Comparison of ENCODE assay signal across 10 mouse cellular contexts in the genomic region with DNA sequence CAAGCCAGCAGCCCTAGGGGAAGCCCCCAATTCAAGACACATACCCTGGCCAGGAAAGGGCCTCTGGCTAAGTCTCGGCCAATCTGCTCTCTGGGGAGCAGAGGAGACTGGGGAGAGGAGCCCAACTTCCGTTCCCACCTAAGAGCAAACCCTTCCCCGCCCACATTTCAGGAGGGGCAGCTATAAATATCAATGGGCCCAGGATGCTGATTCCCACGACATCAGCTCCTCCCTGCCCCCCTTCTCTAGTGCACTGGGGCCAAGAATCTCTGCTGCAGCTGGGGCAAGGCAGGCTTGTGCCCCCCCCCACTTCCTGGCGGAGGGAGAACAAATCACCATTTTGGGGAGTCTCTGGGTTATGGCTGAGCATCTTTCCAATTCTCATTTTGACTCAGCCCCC. TPM values are rescaled to one million over a fixed set of nuclear protein-coding genes. Genes with fewer than 3 reads are reported as not detected.
DNase-seq lines count a peak whose midpoint lies in the region; ATAC-seq lines count a peak whose summit lies in the region.
"Had no signal": no experiment of that assay in that cellular context is flagged by ENCODE, and none has a peak within 500 bp of the region (broad histone marks: within the 10 kb centered on the region; RNA-seq: fewer than 3 reads in every experiment).

No protein-coding gene starts in this region.

- H3K36me3 ChIP-seq in intestine, embryonic 15.5 days = no peaks in the 10 kb centered on the region
- no peaks in the 10 kb centered on the region for H3K36me3 ChIP-seq in liver, embryonic 11.5 days (ENCODE audit: control insufficient read depth, insufficient read depth, low read length)
- H3K36me3 ChIP-seq: embryonic facial prominence, embryonic 12.5 days; hindbrain, embryonic 13.5 days; liver, embryonic 15.5 days had no signal

- WGBS in intestine, embryonic 15.5 days = 30% methylated on average over 5 of the region's 5 CpGs
- 29% methylated on average over 5 of the region's 5 CpGs for WGBS in liver, embryonic 11.5 days

- intact Hi-C loops in gastrocnemius, postnatal 14 days (cut with DNase I; ENCODE audit: low total_unique reads) = no loop called here

- H3K9me3 ChIP-seq in intestine, embryonic 15.5 days = no peaks in the 10 kb centered on the region
- no peaks in the 10 kb centered on the region for H3K9me3 ChIP-seq in liver, embryonic 11.5 days (ENCODE audit: control insufficient read depth, low read length)
- H3K9me3 ChIP-seq: embryonic facial prominence, embryonic 12.5 days; hindbrain, embryonic 13.5 days; liver, embryonic 15.5 days had no signal

- H3K4me3 ChIP-seq in brown adipose tissue, adult 24 weeks (ENCODE audit: insufficient read depth, low read depth, low read length) = no peak overlapping the region
- no peak overlapping the region for H3K4me3 ChIP-seq in intestine, embryonic 15.5 days (replicated peaks)
- H3K4me3 ChIP-seq in liver, embryonic 11.5 days (ENCODE audit: low read depth, low read length) = no peak overlapping the region
- H3K4me3 ChIP-seq: embryonic facial prominence, embryonic 12.5 days; hindbrain, embryonic 13.5 days; liver, embryonic 15.5 days had no signal

- H3K4me2 ChIP-seq in intestine, embryonic 15.5 days (replicated peaks) = peak overlapping the region; percentile 15; the same call in 1 of the 2 replicates
- no peak overlapping the region for H3K4me2 ChIP-seq in liver, embryonic 11.5 days
- H3K4me2 ChIP-seq: embryonic facial prominence, embryonic 12.5 days; hindbrain, embryonic 13.5 days; liver, embryonic 15.5 days had no signal

- H3K27ac ChIP-seq in brown adipose tissue, adult 24 weeks (replicated peaks; ENCODE audit: low read depth, low read length) = peak overlapping the region; percentile 38
- H3K27ac ChIP-seq in intestine, embryonic 15.5 days = peak overlapping the region; percentile 52
- H3K27ac ChIP-seq in liver, embryonic 11.5 days (ENCODE audit: low read depth, low read length) = no peak overlapping the region
- H3K27ac ChIP-seq: embryonic facial prominence, embryonic 12.5 days; hindbrain, embryonic 13.5 days; liver, embryonic 15.5 days had no signal

- H3K4me1 ChIP-seq in brown adipose tissue, adult 24 weeks (ENCODE audit: control insufficient read depth, insufficient read depth, insufficient read length, low read length) = peaks cover 5% of the 10 kb centered on the region
- H3K4me1 ChIP-seq in intestine, embryonic 15.5 days (replicated peaks) = peaks cover 68% of the 10 kb centered on the region
- H3K4me1 ChIP-seq in liver, embryonic 11.5 days (replicated peaks; ENCODE audit: control insufficient read depth, insufficient read depth, low read length) = no peaks in the 10 kb centered on the region
- H3K4me1 ChIP-seq: liver, embryonic 15.5 days had no signal

- ATAC-seq in intestine, embryonic 15.5 days = peak; percentile 48
- no peak for ATAC-seq in liver, embryonic 11.5 days (replicated peaks; ENCODE audit: low FRiP score)

- H3K9ac ChIP-seq in intestine, embryonic 15.5 days = no peak overlapping the region
- H3K9ac ChIP-seq in liver, embryonic 11.5 days (ENCODE audit: low read depth, low read length) = no peak overlapping the region
- H3K9ac ChIP-seq: embryonic facial prominence, embryonic 12.5 days; hindbrain, embryonic 13.5 days; liver, embryonic 15.5 days had no signal

- no peaks in the 10 kb centered on the region for H3K27me3 ChIP-seq in intestine, embryonic 15.5 days (replicated peaks)
- H3K27me3 ChIP-seq in liver, embryonic 11.5 days (replicated peaks; ENCODE audit: control insufficient read depth, insufficient read depth, low read length) = peaks cover 3% of the 10 kb centered on the region; the same call in 1 of the 2 replicates
- H3K27me3 ChIP-seq: embryonic facial prominence, embryonic 12.5 days had no signal

- peak; percentile 74 for DNase-seq in gastrocnemius, postnatal 14 days
- DNase-seq in lung, postnatal 25 days (ENCODE audit: low spot score) = peak; percentile 47
- no peak for DNase-seq in layer of hippocampus, postnatal 25 days (ENCODE audit: extremely low spot score in 1 of 2, low spot score in 1 of 2)
- no peak for DNase-seq in liver, embryonic 11.5 days (ENCODE audit: low spot score)
- no peak for DNase-seq in layer of hippocampus, adult 18-20 months (ENCODE audit: low spot score in 2 of 2)

RNA-seq across cellular contexts. Expression of a gene that starts 6.4 kb away (rescaled TPM):
- polyA plus RNA-seq in brown adipose tissue, adult 24 weeks (2012; ENCODE audit: insufficient read depth, insufficient read length, missing spikeins) = 21.4 and 26.0 TPM in 2 replicates
- 10 to 100 TPM; 13.8 to 20.6 TPM for total RNA-seq in gastrocnemius, postnatal 14 days (2021)
- polyA plus RNA-seq in intestine, embryonic 15.5 days (2015; fragmentation: Nextera tagmentation; extraction: Ambion mirVana) = 19.0 and 20.1 TPM in 2 replicates
- total RNA-seq in layer of hippocampus, postnatal 25 days (2021) = 10 to 100 TPM; 19.9 to 25.1 TPM
- polyA plus RNA-seq in liver, embryonic 11.5 days (2014; fragmentation: Nextera tagmentation; extraction: Ambion mirVana) = 1.1 and 1.3 TPM in 2 replicates
- total RNA-seq in layer of hippocampus, adult 18-20 months (2021) = 10 to 100 TPM; 13.8 to 17.0 TPM

RNA-seq across cellular contexts. Expression of a gene that starts 6.7 kb away (rescaled TPM):
- polyA plus RNA-seq in brown adipose tissue, adult 24 weeks (2012; ENCODE audit: insufficient read depth, insufficient read length, missing spikeins) = 19.3 and 37.5 TPM in 2 replicates
- under 1 TPM in 1 of 2 experiments, not detected in 1; 0.80 TPM for total RNA-seq in gastrocnemius, postnatal 14 days (2021)
- polyA plus RNA-seq in intestine, embryonic 15.5 days (2015; fragmentation: Nextera tagmentation; extraction: Ambion mirVana) = 1.2 and 1.3 TPM in 2 replicates
- not detected for total RNA-seq in layer of hippocampus, postnatal 25 days (2021)
- polyA plus RNA-seq in liver, embryonic 11.5 days (2014; fragmentation: Nextera tagmentation; extraction: Ambion mirVana) = 0.17 TPM in 1 of 2 replicates, not detected in the other
- not detected for total RNA-seq in layer of hippocampus, adult 18-20 months (2021)
- polyA plus RNA-seq: hindbrain, embryonic 13.5 days had no signal

RNA-seq across cellular contexts. Expression of a gene that starts 57.0 kb away (rescaled TPM):
- polyA plus RNA-seq in brown adipose tissue, adult 24 weeks (2012; ENCODE audit: insufficient read depth, insufficient read length, missing spikeins) = 5.9 and 6.8 TPM in 2 replicates
- 1 to 10 TPM; 6.4 to 6.5 TPM for total RNA-seq in gastrocnemius, postnatal 14 days (2021)
- polyA plus RNA-seq in intestine, embryonic 15.5 days (2015; fragmentation: Nextera tagmentation; extraction: Ambion mirVana) = 6.2 and 6.3 TPM in 2 replicates
- 1 to 10 TPM; 8.1 to 8.4 TPM for total RNA-seq in layer of hippocampus, postnatal 25 days (2021)
- 3.8 and 3.9 TPM in 2 replicates for polyA plus RNA-seq in liver, embryonic 11.5 days (2014; fragmentation: Nextera tagmentation; extraction: Ambion mirVana)
- total RNA-seq in layer of hippocampus, adult 18-20 months (2021) = 1 to 10 TPM; 8.5 to 9.3 TPM

Comparison
In these comparisons a context has a peak if more than half of its experiments do, and no peak if none do; other contexts are left out.
1. DNase-seq: peak in gastrocnemius, postnatal 14 days (single experiment) and lung, postnatal 25 days (single experiment); none in layer of hippocampus, postnatal 25 days (0 of 2), liver, embryonic 11.5 days (single experiment) and layer of hippocampus, adult 18-20 months (0 of 2).